Mouse (Mus musculus) myocyte (in vitro differentiated cells): Measurements from ENCODE around the gene Gm49392. TPM values are rescaled to one million over a fixed set of nuclear protein-coding genes. Genes with fewer than 3 reads are reported as not detected.

Experiments used
- H3K27me3 ChIP-seq: one replicate; pipeline ENCODE4 v1.6.1; 2011; ENCODE audit not compliant: control insufficient read depth, insufficient read depth, insufficient read length
- H3K36me3 ChIP-seq: one replicate; pipeline ENCODE4 v1.6.1; 2011; ENCODE audit not compliant: control insufficient read depth, insufficient read depth
- H3K4me2 ChIP-seq: one replicate; pipeline ENCODE4 v1.6.1; 2011; ENCODE audit warnings: low read depth, control low read depth
- H3K4me3 ChIP-seq: one replicate; pipeline ENCODE4 v1.5.1; 2011; ENCODE audit warnings: mild to moderate bottlenecking, control low read depth, moderate library complexity
- H3K79me2 ChIP-seq: one replicate; pipeline ENCODE4 v1.6.1; 2011; ENCODE audit not compliant: control insufficient read depth, insufficient read depth
- H3ac ChIP-seq: one replicate; pipeline ENCODE4 v1.6.1; 2011; ENCODE audit not compliant: control insufficient read depth, insufficient read length
- CEBPB ChIP-seq: IDR thresholded peaks from 2 replicates; pipeline ENCODE4 v1.6.1; 2011; ENCODE audit warnings: mild to moderate bottlenecking, moderate library complexity; ENCODE audit not compliant: poor library complexity, insufficient read depth, severe bottlenecking
- E2F4 ChIP-seq: IDR thresholded peaks from one replicate; pipeline ENCODE4 v1.6.1; 2011; ENCODE audit warnings: mild to moderate bottlenecking, control low read depth, moderate library complexity; ENCODE audit not compliant: insufficient read depth
- MAX ChIP-seq: IDR thresholded peaks from one replicate; pipeline ENCODE4 v1.6.1; 2011; ENCODE audit warnings: low read depth, mild to moderate bottlenecking, control low read depth
- MYOD1 ChIP-seq, 3 experiments: IDR thresholded peaks; one replicate each; pipeline ENCODE4 v1.6.1; 2011; ENCODE audit warnings: control low read depth in 2 of 3, low read depth in 2 of 3, mild to moderate bottlenecking in 2 of 3, moderate library complexity in 1 of 3; ENCODE audit not compliant: insufficient read length in 2 of 3, control insufficient read depth in 1 of 3
- MYOG ChIP-seq, 3 experiments: IDR thresholded peaks; one replicate each; pipeline ENCODE4 v1.6.1; 2011; ENCODE audit warnings: control low read depth in 2 of 3, low read depth in 2 of 3, mild to moderate bottlenecking in 2 of 3; ENCODE audit not compliant: insufficient read length in 2 of 3, control insufficient read depth in 1 of 3, insufficient read depth in 1 of 3
- POLR2A ChIP-seq: IDR thresholded peaks from one replicate; pipeline ENCODE4 v1.6.1; 2011; ENCODE audit warnings: low read depth, mild to moderate bottlenecking, control low read depth, moderate library complexity; ENCODE audit not compliant: insufficient read length
- POLR2AphosphoS2 ChIP-seq: IDR thresholded peaks from one replicate; pipeline ENCODE4 v1.6.1; 2011; ENCODE audit warnings: low read depth, control low read depth; ENCODE audit not compliant: insufficient read length
- REST ChIP-seq: IDR thresholded peaks from one replicate; pipeline ENCODE4 v1.6.1; 2011; ENCODE audit warnings: mild to moderate bottlenecking, control low read depth, moderate library complexity; ENCODE audit not compliant: insufficient read depth, insufficient read length
- SRF ChIP-seq: IDR thresholded peaks from one replicate; pipeline ENCODE4 v1.6.1; 2011; ENCODE audit warnings: low read depth; ENCODE audit not compliant: control insufficient read depth, insufficient read length
- TCF12 ChIP-seq: IDR thresholded peaks from one replicate; pipeline ENCODE4 v1.6.1; 2011; ENCODE audit warnings: mild to moderate bottlenecking, control low read depth; ENCODE audit not compliant: poor library complexity, insufficient read depth, severe bottlenecking
- TCF3 ChIP-seq: IDR thresholded peaks from one replicate; pipeline ENCODE4 v1.6.1; 2011; ENCODE audit warnings: low read depth, control low read depth; ENCODE audit not compliant: insufficient read length
- USF1 ChIP-seq: IDR thresholded peaks from one replicate; pipeline ENCODE4 v1.6.1; 2011; ENCODE audit warnings: low read depth, mild to moderate bottlenecking, control low read depth, moderate library complexity
- polyA plus RNA-seq: library from polyadenylated mRNA; unstranded; fragments of >200 nt; fragmentation: generic; extraction: Trizol; gene quantifications from one replicate; pipeline ENCODE4 v1.2.1, GENCODE M21; 2012; ENCODE audit warnings: missing spikeins

The Gm49392 gene
- polyA plus RNA-seq, 1 experiment: 0.31 TPM

DNA sequence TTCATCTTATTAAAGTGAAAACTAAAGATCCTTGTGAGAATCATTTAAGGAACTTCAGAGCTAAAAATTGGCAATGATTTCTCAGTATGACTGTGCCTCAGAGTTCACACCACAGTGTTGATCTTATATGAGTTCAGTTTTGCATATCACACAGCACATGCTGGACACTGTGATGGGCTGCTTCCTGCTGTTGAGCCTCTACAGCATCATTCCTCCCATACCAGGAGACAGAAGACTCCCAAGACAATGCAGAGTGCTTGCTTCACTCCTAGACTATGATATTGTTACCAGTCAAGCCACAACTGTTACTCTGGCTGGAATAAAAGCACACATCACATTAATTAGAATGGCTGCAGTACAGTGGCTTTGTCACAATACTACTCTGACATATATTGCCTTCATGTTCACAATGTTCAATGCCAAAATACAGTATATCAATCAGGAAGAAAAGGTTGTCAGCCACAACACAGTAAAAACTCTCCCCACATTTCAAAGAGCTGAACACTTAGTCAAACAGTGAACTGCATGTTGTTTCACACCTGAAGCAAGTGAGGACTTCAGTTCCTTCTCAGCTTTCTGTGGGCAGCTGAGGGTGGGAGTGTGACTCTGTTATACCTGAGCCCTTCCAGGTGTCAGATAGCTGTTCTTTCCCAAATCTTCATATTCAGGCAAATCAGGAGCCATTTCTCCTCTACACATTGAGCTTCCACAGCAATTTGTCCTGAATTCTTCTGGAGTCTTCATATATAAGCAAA is 1.1 kb downstream of the Gm49392 start:
- no peak for TF ChIP-seq REST
- TF ChIP-seq TCF12: no peak
- TF ChIP-seq SRF: no peak
- TF ChIP-seq CEBPB: no peak
- no peak for TF ChIP-seq POLR2AphosphoS2
- no peak for TF ChIP-seq MYOD1 (IDR thresholded peaks at IDR 0.05; ENCODE audit: control insufficient read depth in 1 of 3, insufficient read length in 2 of 3, low read depth in 2 of 3)
- TF ChIP-seq E2F4: no peak
- H3K79me2 ChIP-seq: no peaks in the 10 kb centered on the region
- H3K27me3 ChIP-seq: no peaks in the 10 kb centered on the region
- no peak overlapping the region for H3ac ChIP-seq
- H3K4me3 ChIP-seq: no peak overlapping the region
- no peaks in the 10 kb centered on the region for H3K36me3 ChIP-seq
- H3K4me2 ChIP-seq: no peak overlapping the region

- no peak for TF ChIP-seq REST
- no peak for TF ChIP-seq TCF12
- TF ChIP-seq TCF3: no peak
- no peak for TF ChIP-seq USF1
- H3K27me3 ChIP-seq: no peaks in the 10 kb centered on the region
- H3K4me2 ChIP-seq: no peak overlapping the region
- H3ac ChIP-seq: no peak overlapping the region
- no peaks in the 10 kb centered on the region for H3K36me3 ChIP-seq
- H3K79me2 ChIP-seq: no peaks in the 10 kb centered on the region
- no peak overlapping the region for H3K4me3 ChIP-seq
Observed at GRCm38 (mm10) chr13:60892301-60892700, 4.4 kb downstream of the Gm49392 start.

GRCm38 (mm10) chr13:60864281-60864680 is 32.4 kb downstream of the Gm49392 start, which contains the start of gene 4930486L24Rik:
Gene 4930486L24Rik, minus strand, starts transcription at chr13:60864475.
- Histone ChIP-seq H3K36me3 (no peaks in the 10 kb centered on the region), H3K27me3 (no peaks in the 10 kb centered on the region), H3K4me2 (no peak within 1 kb of the TSS), H3K4me3 (no peak within 1 kb of the TSS), H3K79me2 (no peaks in the 10 kb centered on the region), H3ac (no peak within 1 kb of the TSS)
- TF ChIP-seq REST (no peak), MYOG (IDR thresholded peaks at IDR 0.05; ENCODE audit: control insufficient read depth in 1 of 3, insufficient read depth in 1 of 3, insufficient read length in 2 of 3, low read depth in 2 of 3) (no peak), TCF12 (no peak), MYOD1 (IDR thresholded peaks at IDR 0.05; ENCODE audit: control insufficient read depth in 1 of 3, insufficient read length in 2 of 3, low read depth in 2 of 3) (no peak), TCF3 (no peak)

DNA sequence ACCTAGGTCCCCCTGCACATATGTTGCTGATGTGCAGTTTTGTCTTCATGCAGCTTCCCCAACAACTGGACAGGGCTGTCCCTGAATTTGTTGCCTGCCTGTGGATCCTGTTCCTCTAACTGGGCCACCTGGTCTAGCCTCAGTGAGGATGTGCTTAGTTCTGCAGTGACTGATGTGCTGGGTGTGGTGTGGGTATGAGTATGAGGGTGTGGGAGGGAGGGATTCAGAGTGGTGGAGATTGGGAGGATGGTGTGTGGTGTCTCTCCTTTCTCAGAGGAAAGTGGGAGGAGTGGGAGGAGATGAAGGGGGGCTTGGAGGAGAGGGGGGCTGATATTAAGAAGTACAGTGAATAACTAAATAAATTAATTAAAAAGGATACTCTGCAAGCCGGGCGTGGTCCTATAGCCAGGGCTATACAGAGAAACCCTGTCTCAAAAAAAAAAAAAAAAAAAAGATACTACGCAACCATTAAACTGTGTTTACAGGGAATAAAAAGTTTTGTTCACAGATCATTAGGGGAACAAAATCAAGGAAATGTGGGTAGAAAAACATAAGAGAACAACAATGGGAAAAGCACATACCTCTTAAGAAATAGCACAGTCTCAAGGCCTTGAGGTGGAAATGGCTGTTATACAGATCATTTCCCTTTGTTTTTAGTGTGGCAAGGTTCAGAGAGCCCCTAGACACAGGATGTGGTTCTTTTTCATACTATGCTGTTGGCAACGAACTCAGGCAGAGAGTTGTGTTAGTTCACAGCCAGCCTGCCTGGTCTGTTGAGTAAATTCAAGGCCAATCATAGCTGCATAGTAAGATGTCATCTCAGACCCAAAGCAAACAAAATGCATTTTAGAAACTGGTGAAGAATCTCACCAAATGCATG is 48.2 kb downstream of the Gm49392 start:
- H3K4me3 ChIP-seq: no peak overlapping the region
- no peaks in the 10 kb centered on the region for H3K79me2 ChIP-seq
- TF ChIP-seq E2F4: no peak
- no peak for TF ChIP-seq USF1
- no peak for TF ChIP-seq CEBPB
- no peak for TF ChIP-seq MYOG (IDR thresholded peaks at IDR 0.05; ENCODE audit: control insufficient read depth in 1 of 3, insufficient read depth in 1 of 3, insufficient read length in 2 of 3, low read depth in 2 of 3)
- TF ChIP-seq POLR2AphosphoS2: no peak
- TF ChIP-seq TCF12: no peak
- no peak for TF ChIP-seq POLR2A
- no peak for TF ChIP-seq REST
- TF ChIP-seq TCF3: no peak
- no peak for TF ChIP-seq MYOD1 (IDR thresholded peaks at IDR 0.05; ENCODE audit: control insufficient read depth in 1 of 3, insufficient read length in 2 of 3, low read depth in 2 of 3)
- TF ChIP-seq MAX: no peak
- no peak for TF ChIP-seq SRF
- no peaks in the 10 kb centered on the region for H3K36me3 ChIP-seq
- no peak overlapping the region for H3K4me2 ChIP-seq
- no peak overlapping the region for H3ac ChIP-seq
- H3K27me3 ChIP-seq: no peaks in the 10 kb centered on the region

- Histone ChIP-seq H3ac (no peak overlapping the region), H3K36me3 (no peaks in the 10 kb centered on the region), H3K79me2 (no peaks in the 10 kb centered on the region), H3K4me3 (no peak overlapping the region), H3K27me3 (no peaks in the 10 kb centered on the region), H3K4me2 (no peak overlapping the region)
- no peak for TF ChIP-seq POLR2AphosphoS2
- no peak for TF ChIP-seq TCF3
- TF ChIP-seq REST: no peak
- TF ChIP-seq MYOD1 (IDR thresholded peaks at IDR 0.05; ENCODE audit: control insufficient read depth in 1 of 3, insufficient read length in 2 of 3, low read depth in 2 of 3): no peak
- no peak for TF ChIP-seq SRF
- TF ChIP-seq POLR2A: no peak
- no peak for TF ChIP-seq MYOG (IDR thresholded peaks at IDR 0.05; ENCODE audit: control insufficient read depth in 1 of 3, insufficient read depth in 1 of 3, insufficient read length in 2 of 3, low read depth in 2 of 3)
- no peak for TF ChIP-seq CEBPB
- TF ChIP-seq MAX: no peak
- TF ChIP-seq E2F4: no peak
- no peak for TF ChIP-seq USF1
Observed at GRCm38 (mm10) chr13:60843153-60843552, 53.5 kb downstream of the Gm49392 start.
